Mouse (Mus musculus) cortical plate, adult 2 months (tissue): ENCODE measurements around the gene Ndufaf8.

Experiments used
- CTCF ChIP-seq: fragments of 200-500 bp; IDR thresholded peaks from 2 replicates; pipeline ENCODE4 v1.5.1; 2011; ENCODE audit warnings: mild to moderate bottlenecking, control low read depth, low read length; ENCODE audit not compliant: insufficient read depth; ENCODE audit errors: extremely low read depth
- POLR2A ChIP-seq: fragments of 200-500 bp; IDR thresholded peaks from 2 replicates; pipeline ENCODE4 v1.6.1; 2011; ENCODE audit warnings: mild to moderate bottlenecking, low read length, control low read depth; ENCODE audit not compliant: insufficient read depth; ENCODE audit errors: extremely low read depth

DNA sequence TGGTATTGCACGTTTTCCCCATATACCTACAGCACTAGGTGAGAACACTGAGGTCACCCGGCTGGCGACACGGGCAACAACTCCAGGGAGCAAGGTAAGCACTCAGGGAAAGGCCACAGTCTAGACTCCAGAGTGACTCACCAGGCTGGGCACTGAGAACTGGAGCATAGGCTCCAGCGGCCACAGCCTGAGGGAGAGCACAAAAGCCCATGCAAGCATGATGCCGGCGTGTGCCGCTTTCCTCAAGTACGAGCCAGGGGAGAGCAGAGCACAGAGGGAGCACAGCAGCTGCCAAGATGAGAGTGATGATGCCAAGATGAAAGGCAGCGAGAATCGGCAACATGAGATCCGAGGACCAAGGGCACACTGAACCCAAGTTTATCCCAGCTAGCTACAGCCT, 23.4 kb downstream of the Ndufaf8 start:
- TF ChIP-seq CTCF (no peak), POLR2A (no peak)
